Mouse (Mus musculus) embryonic facial prominence, embryonic 14.5 days (tissue): ENCODE measurements around the gene Cyth3. TPM values are rescaled to one million over a fixed set of nuclear protein-coding genes. Genes with fewer than 3 reads are reported as not detected.

Source experiments
- ATAC-seq: fragments of 200-750 bp; cut with Nextera tagmentation; 2 replicates; pipeline ENCODE4 v1.8.0; 2017; ENCODE audit warnings: low read depth, moderate number of reproducible peaks, moderate TSS enrichment
- DNase-seq: peaks from one replicate; pipeline ENCODE4 v3.0.0-alpha.2; 2015; ENCODE audit warnings: low spot score
- H3K27ac ChIP-seq: fragments of 300-500 bp; sonication (generic); replicated peaks from 2 replicates; pipeline ENCODE4 v1.5.1; 2014; ENCODE audit warnings: low read depth, mild to moderate bottlenecking, low read length, moderate library complexity
- H3K27me3 ChIP-seq: fragments of 300-500 bp; sonication (generic); replicated peaks from 2 replicates; pipeline ENCODE4 v1.6.1; 2014; ENCODE audit warnings: low read length; ENCODE audit not compliant: control insufficient read depth, insufficient read depth
- H3K36me3 ChIP-seq: fragments of 300-500 bp; sonication (generic); 2 replicates; pipeline ENCODE4 v1.6.1; 2014; ENCODE audit warnings: low read length, mixed read lengths; ENCODE audit not compliant: control insufficient read depth, insufficient read depth
- H3K4me1 ChIP-seq: fragments of 300-500 bp; sonication (generic); 2 replicates; pipeline ENCODE4 v1.6.1; 2014; ENCODE audit warnings: antibody characterized with exemption, low read length; ENCODE audit not compliant: control insufficient read depth, insufficient read depth
- H3K4me2 ChIP-seq: fragments of 300-500 bp; sonication (generic); 2 replicates; pipeline ENCODE4 v1.6.1; 2014; ENCODE audit warnings: low read depth, mild to moderate bottlenecking, low read length, moderate library complexity, mixed read lengths
- H3K4me3 ChIP-seq: fragments of 300-500 bp; sonication (generic); 2 replicates; pipeline ENCODE4 v1.5.1; 2014; ENCODE audit warnings: low read depth, mild to moderate bottlenecking, low read length
- H3K9ac ChIP-seq: fragments of 300-500 bp; sonication (generic); 2 replicates; pipeline ENCODE4 v1.6.1; 2014; ENCODE audit warnings: low read depth, mild to moderate bottlenecking, low read length, moderate library complexity, mixed read lengths
- H3K9me3 ChIP-seq: fragments of 300-500 bp; sonication (generic); 2 replicates; pipeline ENCODE4 v1.6.1; 2016; ENCODE audit warnings: low read length; ENCODE audit not compliant: control insufficient read depth
- WGBS: fragments of 180-500 bp; shearing (Covaris S2); extraction: QIAGEN DNeasy Blood & Tissue Kit; methylation state at CpG from one replicate; pipeline ENCODE4 v1.1.7; 2014; 5-methylcytosine and 5-hydroxymethylcytosine counted together
- polyA plus RNA-seq: library from polyadenylated mRNA; unstranded; fragments of >200 nt; fragmentation: Nextera tagmentation; extraction: Ambion mirVana; gene quantifications from 2 replicates; pipeline ENCODE4 v1.2.1, GENCODE M21; 2014

Cyth3 gene
- polyA plus RNA-seq, 1 experiment from 2014 or later: 52.0 TPM

GRCm38 (mm10) chr5:143705659-143705982 is 83.4 kb downstream of the Cyth3 start:
- ATAC-seq: no peak
- Histone ChIP-seq H3K27ac (no peak overlapping the region), H3K9ac (no peak overlapping the region), H3K36me3 (peaks cover 82% of the 10 kb centered on the region), H3K27me3 (no peaks in the 10 kb centered on the region), H3K4me2 (no peak overlapping the region), H3K9me3 (no peaks in the 10 kb centered on the region), H3K4me3 (no peak overlapping the region), H3K4me1 (no peaks in the 10 kb centered on the region)
- no peak for DNase-seq
- WGBS: 56% methylated on average over 1 of the region's 1 CpGs

- H3K9ac ChIP-seq: no peak overlapping the region
- peak; percentile 47 for DNase-seq
Measured at GRCm38 (mm10) chr5:143706030-143706821, 84.0 kb downstream of the Cyth3 start.

DNA sequence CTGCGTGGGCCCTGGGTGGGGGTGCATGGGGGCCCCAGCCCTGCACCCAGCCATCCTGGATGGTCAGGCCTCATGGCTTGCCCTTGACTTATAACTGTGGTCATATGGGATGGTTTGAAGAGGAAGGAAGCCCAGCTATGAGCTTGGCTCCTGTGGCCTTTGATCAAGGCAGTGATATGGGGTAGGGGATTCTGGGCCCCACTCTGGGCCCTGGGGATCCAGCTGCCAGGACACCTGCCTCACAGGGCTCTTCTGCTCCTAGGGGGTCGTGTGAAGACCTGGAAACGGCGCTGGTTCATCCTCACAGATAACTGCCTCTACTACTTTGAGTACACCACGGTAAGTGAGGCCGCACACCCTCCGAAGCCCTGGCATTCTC is 84.6 kb downstream of the Cyth3 start:
- H3K27me3 ChIP-seq: no peaks in the 10 kb centered on the region
- H3K4me1 ChIP-seq: no peaks in the 10 kb centered on the region
- no peak overlapping the region for H3K4me3 ChIP-seq
- no peak for ATAC-seq
- H3K9ac ChIP-seq: no peak overlapping the region
- H3K9me3 ChIP-seq: no peaks in the 10 kb centered on the region
- peaks cover 81% of the 10 kb centered on the region for H3K36me3 ChIP-seq
- DNase-seq: no peak
- WGBS: 86% methylated on average over 7 of the region's 7 CpGs
- H3K27ac ChIP-seq: no peak overlapping the region
- no peak overlapping the region for H3K4me2 ChIP-seq

More at GRCm38 (mm10) chr5:143706030-143706821, 84.0 kb downstream of the Cyth3 start:
- Histone ChIP-seq H3K27me3 (no peaks in the 10 kb centered on the region), H3K4me1 (no peaks in the 10 kb centered on the region), H3K4me3 (no peak overlapping the region), H3K27ac (no peak overlapping the region), H3K9me3 (no peaks in the 10 kb centered on the region), H3K4me2 (no peak overlapping the region), H3K36me3 (peaks cover 82% of the 10 kb centered on the region)
- 52% methylated on average over 9 of the region's 9 CpGs for WGBS
- ATAC-seq: peak; percentile 59; the same call in 1 of the 2 replicates

- H3K4me2 ChIP-seq: no peak overlapping the region
- no peaks in the 10 kb centered on the region for H3K4me1 ChIP-seq
- H3K36me3 ChIP-seq: peaks cover 94% of the 10 kb centered on the region
- no peak overlapping the region for H3K9ac ChIP-seq
- H3K9me3 ChIP-seq: no peaks in the 10 kb centered on the region
- no peak overlapping the region for H3K27ac ChIP-seq
- H3K27me3 ChIP-seq: no peaks in the 10 kb centered on the region
- 11% methylated on average over 7 of the region's 7 CpGs for WGBS
- H3K4me3 ChIP-seq: no peak overlapping the region
- peak; percentile 85 for DNase-seq
- peak; percentile 80 for ATAC-seq
Measured at GRCm38 (mm10) chr5:143711326-143711725, 89.1 kb downstream of the Cyth3 start.

- no peak for DNase-seq
- Histone ChIP-seq H3K36me3 (peaks cover 95% of the 10 kb centered on the region), H3K27ac (no peak overlapping the region), H3K4me3 (no peak overlapping the region), H3K4me2 (no peak overlapping the region), H3K27me3 (no peaks in the 10 kb centered on the region), H3K9me3 (no peaks in the 10 kb centered on the region), H3K9ac (no peak overlapping the region), H3K4me1 (no peaks in the 10 kb centered on the region)
- WGBS: 84% methylated on average over 14 of the region's 14 CpGs
- no peak for ATAC-seq
Measured at GRCm38 (mm10) chr5:143712011-143712800, 90.0 kb downstream of the Cyth3 start.

- WGBS: 93% methylated on average over 7 of the region's 7 CpGs
- DNase-seq (no peak), ATAC-seq (no peak)
- no peaks in the 10 kb centered on the region for H3K4me1 ChIP-seq
- H3K27me3 ChIP-seq: no peaks in the 10 kb centered on the region
- H3K9ac ChIP-seq: no peak overlapping the region
- no peak overlapping the region for H3K27ac ChIP-seq
- H3K36me3 ChIP-seq: peaks cover 99% of the 10 kb centered on the region
- H3K4me2 ChIP-seq: no peak overlapping the region
- no peak overlapping the region for H3K4me3 ChIP-seq
- H3K9me3 ChIP-seq: no peaks in the 10 kb centered on the region
Measured at GRCm38 (mm10) chr5:143721962-143722361, 99.7 kb downstream of the Cyth3 start.

DNA sequence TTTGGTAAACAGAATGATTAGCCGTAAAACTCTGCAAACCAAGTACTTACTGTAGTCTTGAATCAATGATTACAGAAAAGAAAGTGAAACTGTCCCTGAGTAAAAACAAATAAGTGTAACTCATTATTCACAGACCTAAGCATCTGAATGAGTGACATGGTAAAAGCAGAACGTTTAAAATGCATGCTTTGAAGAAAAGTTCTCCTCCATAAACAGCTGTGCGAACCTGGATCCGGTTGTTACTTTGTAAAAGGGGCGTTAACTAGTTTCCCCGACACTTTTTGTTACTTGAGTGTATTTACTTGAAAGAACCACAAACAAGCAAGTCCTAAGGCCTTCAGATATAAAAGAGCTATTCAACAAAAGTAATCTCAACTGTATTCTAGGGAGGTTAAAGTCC is 108.7 kb downstream of the Cyth3 start:
- no peaks in the 10 kb centered on the region for H3K9me3 ChIP-seq
- H3K4me3 ChIP-seq: peak overlapping the region; percentile 90
- H3K27me3 ChIP-seq: no peaks in the 10 kb centered on the region
- H3K27ac ChIP-seq: peak overlapping the region; percentile 90; the same call in 1 of the 2 replicates
- ATAC-seq: no peak
- peaks cover 3% of the 10 kb centered on the region; the same call in 1 of the 2 replicates for H3K4me1 ChIP-seq
- WGBS: 12% methylated on average over 6 of the region's 6 CpGs
- H3K9ac ChIP-seq: peak overlapping the region; percentile 98
- DNase-seq: peak; percentile 12
- peaks cover 19% of the 10 kb centered on the region for H3K36me3 ChIP-seq
- H3K4me2 ChIP-seq: peak overlapping the region; percentile 79

DNA sequence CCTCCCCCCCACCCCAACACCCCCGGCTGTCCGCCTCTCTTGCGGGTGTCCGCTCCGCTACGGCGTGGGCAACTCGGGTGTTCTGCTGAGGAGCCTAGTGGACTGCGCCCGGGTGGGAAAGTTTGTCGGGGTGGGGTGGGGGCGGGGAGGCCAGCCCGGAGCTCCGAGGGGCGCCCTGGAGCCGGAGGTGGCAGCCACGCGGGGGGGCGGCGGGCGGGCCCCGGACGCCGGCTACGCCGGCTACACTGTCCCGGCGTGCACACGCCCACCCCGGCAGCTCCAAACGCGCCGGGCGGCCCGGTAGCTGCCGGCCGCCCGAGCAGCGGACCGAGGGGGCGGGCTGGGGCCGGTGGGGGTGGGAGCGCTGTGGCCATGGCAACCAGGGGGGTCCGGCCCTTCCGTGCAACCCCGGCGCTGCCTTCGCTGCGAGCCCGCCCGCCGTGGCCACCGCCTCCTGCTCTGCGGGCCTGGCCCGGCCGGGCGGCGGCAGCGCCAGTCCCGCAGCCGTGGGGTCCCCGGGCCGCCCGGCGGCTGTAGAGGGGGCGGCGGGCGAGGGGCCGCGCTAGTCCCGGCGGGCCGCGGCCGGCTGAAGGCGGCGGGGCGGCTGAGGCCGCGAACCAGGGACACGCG is 109.4 kb downstream of the Cyth3 start:
- 4% methylated on average over 10 of the region's 82 CpGs for WGBS

More for the DNA sequence above, 109.4 kb downstream of the Cyth3 start:
- Histone ChIP-seq H3K4me3 (peak overlapping the region; percentile 90), H3K4me2 (peak overlapping the region; percentile 79), H3K36me3 (peaks cover 12% of the 10 kb centered on the region), H3K9ac (peak overlapping the region; percentile 98), H3K27me3 (no peaks in the 10 kb centered on the region), H3K9me3 (no peaks in the 10 kb centered on the region), H3K27ac (peak overlapping the region; percentile 90), H3K4me1 (peaks cover 3% of the 10 kb centered on the region; the same call in 1 of the 2 replicates)
- ATAC-seq (peak; percentile 23), DNase-seq (peak; percentile 10)
